Mouse (Mus musculus): Measurements from ENCODE around the gene Trim50. TPM values are rescaled to one million over a fixed set of nuclear protein-coding genes. Genes with fewer than 3 reads are reported as not detected.

Trim50 gene
- total RNA-seq, 1 experiment: not detected

DNA sequence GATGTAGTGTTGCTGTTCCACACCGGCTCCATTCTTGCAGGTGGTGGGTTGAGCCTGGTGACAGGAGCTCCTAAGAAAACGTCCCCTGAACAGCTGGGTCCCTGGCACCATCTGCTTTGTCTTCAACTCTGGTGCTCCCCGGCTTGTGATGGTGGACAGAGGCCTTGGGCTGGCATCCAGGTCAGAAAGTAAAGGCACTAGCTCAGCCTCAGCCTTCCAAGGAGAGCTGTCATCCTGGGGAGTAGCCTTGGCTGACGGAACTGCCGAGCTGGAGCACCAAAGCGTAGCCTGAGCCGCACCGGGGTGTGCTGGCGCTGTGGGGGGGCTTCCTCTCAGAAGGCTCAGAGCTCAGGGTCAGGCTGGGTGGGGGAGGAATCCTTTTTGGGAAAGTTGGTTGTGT, 57.2 kb downstream of the Trim50 start:
- Histone ChIP-seq H3K4me1 (ENCODE audit: control insufficient read depth in 2 of 2, insufficient read depth in 2 of 2, low read length in 2 of 2, poor library complexity in 1 of 2) (no peaks in the 10 kb centered on the region), H3K27ac (ENCODE audit: insufficient read depth, low read depth, low read length, poor library complexity, severe bottlenecking) (no peak overlapping the region), H3K36me3 (ENCODE audit: control insufficient read depth, insufficient read depth, low read length, poor library complexity, severe bottlenecking) (peaks cover 11% of the 10 kb centered on the region; the same call in 1 of the 2 replicates), H3K4me3 (ENCODE audit: insufficient read depth in 1 of 2, low read depth in 1 of 2, low read length in 2 of 2, poor library complexity in 1 of 2, severe bottlenecking in 1 of 2) (no peak overlapping the region), H3K9me3 (ENCODE audit: control insufficient read depth, insufficient read depth, low read depth, low read length) (no peaks in the 10 kb centered on the region), H3K9ac (ENCODE audit: insufficient read depth, low read depth, low read length, poor library complexity, severe bottlenecking) (no peak overlapping the region)
- no peak for DNase-seq (ENCODE audit: low read depth, low spot score)
- in situ Hi-C loops (cut with MboI; ENCODE audit: low sequenced_read_pairs in 2 of 2, unreplicated experiment in 2 of 2): loop anchor here in 1 of 2 experiments (25.0 kb wide), 2 partner anchors 202 to 352 kb away; no protein-coding TSS in a partner anchor
- TF ChIP-seq ZNF384 (IDR thresholded peaks at IDR 0.05; ENCODE audit: low read depth, low read length): no peak
- no peak for TF ChIP-seq MAFK (IDR thresholded peaks at IDR 0.05; ENCODE audit: insufficient read depth, low read depth, low read length)
- no peak for TF ChIP-seq ZC3H11A (IDR thresholded peaks at IDR 0.05; ENCODE audit: borderline replicate concordance, low read depth, low read length)
- no peak for TF ChIP-seq HCFC1 (IDR thresholded peaks at IDR 0.05; ENCODE audit: borderline replicate concordance, insufficient read depth, low read length)
- TF ChIP-seq CHD2 (IDR thresholded peaks at IDR 0.05; ENCODE audit: low read depth, low read length): no peak

Other genes with a start within 250 kb of the Trim50 start
- 49.6 and 99.0 TPM in 2 replicates for gene Tbl2, start 203.6 kb upstream of the Trim50 start, total RNA-seq (2012; rRNA removed)
- 15.0 and 17.5 TPM in 2 replicates for gene Bcl7b, start 185.0 kb upstream of the Trim50 start, total RNA-seq (2012; rRNA removed)
- 63.1 and 70.1 TPM in 2 replicates for gene Baz1b, start 166.0 kb upstream of the Trim50 start, total RNA-seq (2012; rRNA removed)
- 9.4 and 18.2 TPM in 2 replicates for gene Fzd9, start 102.1 kb upstream of the Trim50 start, total RNA-seq (2012; rRNA removed)
- gene Fkbp6, start 3.3 kb upstream of the Trim50 start, total RNA-seq (2012; rRNA removed): 6.4 and 20.1 TPM in 2 replicates
- gene Nsun5, start 16.7 kb downstream of the Trim50 start, total RNA-seq (2012; rRNA removed): 40.2 and 54.5 TPM in 2 replicates
- gene Pom121, start 41.3 kb downstream of the Trim50 start, total RNA-seq (2012; rRNA removed): 36.4 and 39.1 TPM in 2 replicates
- gene Hip1, start 191.8 kb downstream of the Trim50 start, total RNA-seq (2012; rRNA removed): 42.9 and 55.5 TPM in 2 replicates
- not detected in 2 replicates for gene Ccl26, start 210.3 kb downstream of the Trim50 start, total RNA-seq (2012; rRNA removed)
- not detected in 2 replicates for gene Ccl24, start 219.8 kb downstream of the Trim50 start, total RNA-seq (2012; rRNA removed)

Data from ES-E14 (cell line).